Mouse (Mus musculus) ES-Bruce4 (cell line): ENCODE measurements around the gene Tsc22d4.

ENCODE experiments used
- CTCF ChIP-seq: IDR thresholded peaks from one replicate; pipeline ENCODE4 v1.8.1; 2011; ENCODE audit warnings: low read depth, low read length
- EP300 ChIP-seq: IDR thresholded peaks from 2 replicates; pipeline ENCODE4 v1.6.1; 2011; ENCODE audit warnings: low read depth, low read length; ENCODE audit not compliant: insufficient read depth
- POLR2A ChIP-seq: IDR thresholded peaks from one replicate; pipeline ENCODE4 v1.8.1; 2011; ENCODE audit warnings: low read length; ENCODE audit not compliant: insufficient read depth

GRCm38 (mm10) chr5:137808316-137808715 is 62.8 kb downstream of the Tsc22d4 start:
- TF ChIP-seq POLR2A = no peak
- TF ChIP-seq CTCF = no peak
- TF ChIP-seq EP300 = no peak
